ENCODE assay signal across 24 mouse cellular contexts in genomic region chr14:75246024-75247000, GRCm38 (mm10). TPM values are rescaled to one million over a fixed set of nuclear protein-coding genes. Genes with fewer than 3 reads are reported as not detected.
DNase-seq lines count a peak whose midpoint lies in the region; ATAC-seq and TF ChIP-seq lines count a peak whose summit lies in the region.
"Had no signal": no experiment of that assay in that cellular context is flagged by ENCODE, and none has a peak within 500 bp of the region (broad histone marks: within the 10 kb centered on the region; RNA-seq: fewer than 3 reads in every experiment).

No protein-coding gene starts in this region.

- TF ChIP-seq CTCF in forebrain, postnatal 0 days (IDR thresholded peaks at IDR 0.05; ENCODE audit: low read depth): no peak

- no peak overlapping the region; the same call in 1 of the 2 replicates for H3K27ac ChIP-seq in embryonic facial prominence, embryonic 14.5 days (replicated peaks; ENCODE audit: low read depth, low read length)
- no peak overlapping the region for H3K27ac ChIP-seq in embryonic facial prominence, embryonic 10.5 days (replicated peaks)
- peak overlapping the region; percentile 68 for H3K27ac ChIP-seq in forebrain, embryonic 13.5 days
- peak overlapping the region; percentile 29; the same call in 1 of the 2 replicates for H3K27ac ChIP-seq in forebrain, postnatal 0 days (ENCODE audit: low read depth, low read length)
- H3K27ac ChIP-seq: embryonic facial prominence, embryonic 13.5 days; heart, embryonic 13.5 days; hindbrain, embryonic 15.5 days had no signal

- no peaks in the 10 kb centered on the region for H3K4me1 ChIP-seq in embryonic facial prominence, embryonic 14.5 days (ENCODE audit: control insufficient read depth, insufficient read depth, low read length)
- H3K4me1 ChIP-seq in embryonic facial prominence, embryonic 10.5 days: no peaks in the 10 kb centered on the region
- H3K4me1 ChIP-seq in forebrain, embryonic 13.5 days: peaks cover 11% of the 10 kb centered on the region
- no peaks in the 10 kb centered on the region for H3K4me1 ChIP-seq in forebrain, postnatal 0 days (ENCODE audit: insufficient read depth)
- H3K4me1 ChIP-seq: heart, embryonic 13.5 days; hindbrain, embryonic 15.5 days had no signal

- H3K27me3 ChIP-seq in embryonic facial prominence, embryonic 14.5 days (replicated peaks; ENCODE audit: control insufficient read depth, insufficient read depth, low read length): no peaks in the 10 kb centered on the region
- no peaks in the 10 kb centered on the region for H3K27me3 ChIP-seq in embryonic facial prominence, embryonic 10.5 days (replicated peaks; ENCODE audit: low read depth, poor library complexity, severe bottlenecking)
- no peaks in the 10 kb centered on the region for H3K27me3 ChIP-seq in forebrain, embryonic 13.5 days
- no peaks in the 10 kb centered on the region for H3K27me3 ChIP-seq in forebrain, postnatal 0 days (ENCODE audit: insufficient read depth, low read length)
- H3K27me3 ChIP-seq: CH12.LX; embryonic facial prominence, embryonic 13.5 days; heart, embryonic 13.5 days; hindbrain, embryonic 15.5 days had no signal

- no peak overlapping the region for H3K9ac ChIP-seq in embryonic facial prominence, embryonic 14.5 days (ENCODE audit: low read depth, low read length)
- no peak overlapping the region for H3K9ac ChIP-seq in forebrain, embryonic 13.5 days
- no peak overlapping the region for H3K9ac ChIP-seq in forebrain, postnatal 0 days
- H3K9ac ChIP-seq: embryonic facial prominence, embryonic 13.5 days; heart, embryonic 13.5 days; hindbrain, embryonic 15.5 days had no signal

- H3K4me2 ChIP-seq in embryonic facial prominence, embryonic 14.5 days (ENCODE audit: low read depth, low read length): no peak overlapping the region
- no peak overlapping the region for H3K4me2 ChIP-seq in forebrain, embryonic 13.5 days
- H3K4me2 ChIP-seq in forebrain, postnatal 0 days (ENCODE audit: low read depth): no peak overlapping the region
- H3K4me2 ChIP-seq: embryonic facial prominence, embryonic 13.5 days; heart, embryonic 13.5 days; hindbrain, embryonic 15.5 days had no signal

- DNase-seq in embryonic facial prominence, embryonic 14.5 days (ENCODE audit: low spot score): peak; percentile 20
- no peak for DNase-seq in embryonic facial prominence, embryonic 10.5 days (ENCODE audit: low spot score)
- peak; percentile 13 for DNase-seq in right cerebral cortex, postnatal 4 days
- no peak for DNase-seq in right cerebral cortex, postnatal 36 days (ENCODE audit: low spot score in 2 of 2)
- no peak for DNase-seq in forebrain, postnatal 0 days
- DNase-seq in thymus, adult 18-20 months: no peak
- DNase-seq in urinary bladder, postnatal 14 days (ENCODE audit: low spot score): no peak
- DNase-seq: adrenal gland, adult 8-10 months; adrenal gland, postnatal 36 days; cerebellum, adult 11-12 months; gastrocnemius, postnatal 36 days; heart, adult 11 months; heart, postnatal 36 days; kidney, adult 2 months had no signal

- 50% methylated on average over 11 of the region's 11 CpGs for WGBS in embryonic facial prominence, embryonic 14.5 days
- 80% methylated on average over 11 of the region's 11 CpGs for WGBS in embryonic facial prominence, embryonic 10.5 days
- 74% methylated on average over 11 of the region's 11 CpGs for WGBS in forebrain, embryonic 13.5 days
- WGBS in forebrain, postnatal 0 days: 45% methylated on average over 11 of the region's 11 CpGs

- H3K36me3 ChIP-seq in embryonic facial prominence, embryonic 14.5 days (ENCODE audit: control insufficient read depth, insufficient read depth, low read length): no peaks in the 10 kb centered on the region
- no peaks in the 10 kb centered on the region for H3K36me3 ChIP-seq in embryonic facial prominence, embryonic 10.5 days (replicated peaks)
- H3K36me3 ChIP-seq in forebrain, embryonic 13.5 days (ENCODE audit: poor library complexity, severe bottlenecking): no peaks in the 10 kb centered on the region
- no peaks in the 10 kb centered on the region for H3K36me3 ChIP-seq in forebrain, postnatal 0 days (ENCODE audit: insufficient read depth)
- H3K36me3 ChIP-seq: embryonic facial prominence, embryonic 13.5 days; heart, embryonic 13.5 days; hindbrain, embryonic 15.5 days had no signal

- no peak overlapping the region for H3K4me3 ChIP-seq in embryonic facial prominence, embryonic 14.5 days (ENCODE audit: low read depth, low read length)
- no peak overlapping the region for H3K4me3 ChIP-seq in embryonic facial prominence, embryonic 10.5 days
- no peak overlapping the region for H3K4me3 ChIP-seq in forebrain, embryonic 13.5 days
- H3K4me3 ChIP-seq in forebrain, postnatal 0 days (ENCODE audit: low read depth, low read length): no peak overlapping the region
- H3K4me3 ChIP-seq: embryonic facial prominence, embryonic 13.5 days; heart, embryonic 13.5 days; hindbrain, embryonic 15.5 days had no signal

- ATAC-seq in embryonic facial prominence, embryonic 14.5 days (ENCODE audit: low read depth): no peak
- 0 out of 2 replicates have a peak, but pooled peaks have one; percentile 62 for ATAC-seq in forebrain, embryonic 13.5 days
- ATAC-seq in forebrain, postnatal 0 days: no peak; the same call in 1 of the 2 replicates
- ATAC-seq: intestine, embryonic 16.5 days had no signal

- no peaks in the 10 kb centered on the region for H3K9me3 ChIP-seq in embryonic facial prominence, embryonic 14.5 days (ENCODE audit: control insufficient read depth, low read length)
- H3K9me3 ChIP-seq in embryonic facial prominence, embryonic 10.5 days: no peaks in the 10 kb centered on the region
- no peaks in the 10 kb centered on the region for H3K9me3 ChIP-seq in forebrain, embryonic 13.5 days (replicated peaks)
- H3K9me3 ChIP-seq in forebrain, postnatal 0 days (ENCODE audit: low read length): no peaks in the 10 kb centered on the region
- H3K9me3 ChIP-seq: embryonic facial prominence, embryonic 13.5 days; heart, embryonic 13.5 days; hindbrain, embryonic 15.5 days had no signal

RNA-seq across cellular contexts. Expression of gene Cpb2, which starts 4.2 kb away (rescaled TPM):
- not detected in 2 replicates for polyA plus RNA-seq in embryonic facial prominence, embryonic 14.5 days (2014; fragmentation: Nextera tagmentation; extraction: Ambion mirVana)
- polyA plus RNA-seq in embryonic facial prominence, embryonic 10.5 days (2016; fragmentation: Nextera tagmentation; extraction: Ambion mirVana): not detected in 2 replicates
- polyA plus RNA-seq in forebrain, embryonic 13.5 days (2015; fragmentation: Nextera tagmentation; extraction: Ambion mirVana): 0.19 and 0.28 TPM in 2 replicates
- not detected in 2 replicates for total RNA-seq in forebrain, postnatal 0 days (2014; rRNA removed)
- not detected in 2 replicates for polyA plus RNA-seq in forebrain, postnatal 0 days (2015; fragmentation: Nextera tagmentation; extraction: Ambion mirVana)
- total RNA-seq: adrenal gland, adult 8-10 months; adrenal gland, postnatal 36 days; CH12.LX; gastrocnemius, adult 8-10 months; gastrocnemius, postnatal 36 days; heart, postnatal 36 days had no signal
- polyA plus RNA-seq: cortical plate, adult 2 months; embryonic facial prominence, embryonic 13.5 days; heart, postnatal 0 days; hindbrain, embryonic 11.5 days; hindbrain, embryonic 15.5 days had no signal

RNA-seq across cellular contexts. Expression of gene Zc3h13, which starts 37.9 kb away (rescaled TPM):
- polyA plus RNA-seq in embryonic facial prominence, embryonic 14.5 days (2014; fragmentation: Nextera tagmentation; extraction: Ambion mirVana): 26.5 and 29.1 TPM in 2 replicates
- polyA plus RNA-seq in embryonic facial prominence, embryonic 10.5 days (2016; fragmentation: Nextera tagmentation; extraction: Ambion mirVana): 37.1 and 40.9 TPM in 2 replicates
- 51.5 and 52.0 TPM in 2 replicates for polyA plus RNA-seq in forebrain, embryonic 13.5 days (2015; fragmentation: Nextera tagmentation; extraction: Ambion mirVana)
- total RNA-seq in forebrain, postnatal 0 days (2014; rRNA removed): 21.4 and 25.7 TPM in 2 replicates
- polyA plus RNA-seq in forebrain, postnatal 0 days (2015; fragmentation: Nextera tagmentation; extraction: Ambion mirVana): 31.4 and 51.3 TPM in 2 replicates

Comparison
In these comparisons a context has a peak if more than half of its experiments do, and no peak if none do; other contexts are left out.
1. DNase-seq: peak in embryonic facial prominence, embryonic 14.5 days (single experiment) and right cerebral cortex, postnatal 4 days (single experiment); none in embryonic facial prominence, embryonic 10.5 days (single experiment), right cerebral cortex, postnatal 36 days (0 of 2), forebrain, postnatal 0 days (single experiment), thymus, adult 18-20 months (0 of 2) and urinary bladder, postnatal 14 days (single experiment).
2. H3K27ac ChIP-seq: peak in forebrain, embryonic 13.5 days (single experiment) and forebrain, postnatal 0 days (single experiment); none in embryonic facial prominence, embryonic 14.5 days (single experiment) and embryonic facial prominence, embryonic 10.5 days (single experiment).